Mouse (Mus musculus) C2C12 (cell line): ENCODE results near the gene Gm9821. TPM values are rescaled to one million over a fixed set of nuclear protein-coding genes. Genes with fewer than 3 reads are reported as not detected.

ENCODE experiments used
- H3K27me3 ChIP-seq: one replicate; pipeline ENCODE4 v1.6.1; 2011; ENCODE audit not compliant: control insufficient read depth, insufficient read depth, insufficient read length
- H3K36me3 ChIP-seq: one replicate; pipeline ENCODE4 v1.6.1; 2011; ENCODE audit not compliant: control insufficient read depth, insufficient read depth
- H3K4me3 ChIP-seq: one replicate; pipeline ENCODE4 v1.5.1; 2011; ENCODE audit warnings: mild to moderate bottlenecking, control low read depth; ENCODE audit not compliant: poor library complexity, insufficient read depth, severe bottlenecking
- H3K79me2 ChIP-seq: one replicate; pipeline ENCODE4 v1.6.1; 2011; ENCODE audit not compliant: control insufficient read depth, insufficient read depth
- H3K79me3 ChIP-seq: one replicate; pipeline ENCODE4 v1.6.1; 2011; ENCODE audit warnings: low read depth, control low read depth
- H3ac ChIP-seq: one replicate; pipeline ENCODE3; 2011; ENCODE audit warnings: low read depth; ENCODE audit not compliant: control insufficient read depth, insufficient read length
- CEBPB ChIP-seq: IDR thresholded peaks from one replicate; pipeline ENCODE4 v1.6.1; 2011; ENCODE audit warnings: low read depth, mild to moderate bottlenecking, control low read depth, moderate library complexity
- CTCF ChIP-seq: IDR thresholded peaks from one replicate; pipeline ENCODE4 v1.5.1; 2011; ENCODE audit not compliant: control insufficient read depth, insufficient read depth, insufficient read length
- FOSL1 ChIP-seq: IDR thresholded peaks from one replicate; pipeline ENCODE4 v1.8.0; 2011; ENCODE audit warnings: mild to moderate bottlenecking, low read length; ENCODE audit not compliant: poor library complexity, insufficient read depth, severe bottlenecking
- MAX ChIP-seq: IDR thresholded peaks from one replicate; pipeline ENCODE4 v1.6.1; 2011; ENCODE audit warnings: mild to moderate bottlenecking, control low read depth
- MYOD1 ChIP-seq: IDR thresholded peaks from one replicate; pipeline ENCODE4 v1.6.1; 2011; ENCODE audit warnings: low read depth; ENCODE audit not compliant: control insufficient read depth, insufficient read length
- MYOG ChIP-seq: IDR thresholded peaks from one replicate; pipeline ENCODE4 v1.6.1; 2011; ENCODE audit not compliant: control insufficient read depth, insufficient read length; ENCODE audit errors: extremely low read depth
- USF1 ChIP-seq: IDR thresholded peaks from one replicate; pipeline ENCODE4 v1.6.1; 2011; ENCODE audit warnings: low read depth, mild to moderate bottlenecking, control low read depth, moderate library complexity
- polyA plus RNA-seq: library from polyadenylated mRNA; unstranded; fragments of >200 nt; fragmentation: generic; extraction: Trizol; gene quantifications from one replicate; pipeline ENCODE4 v1.2.1, GENCODE M21; 2012; ENCODE audit warnings: missing spikeins

Gene Gm9821
- polyA plus RNA-seq, 1 experiment, result 0.43 TPM

GRCm38 (mm10) chr2:91961901-91962761, 16.6 kb downstream of the Gm9821 start:
- peaks cover 62% of the 10 kb centered on the region for H3K79me2 ChIP-seq
- no peaks in the 10 kb centered on the region for H3K27me3 ChIP-seq
- peak overlapping the region; percentile 46 for H3ac ChIP-seq
- H3K36me3 ChIP-seq, result peaks cover 3% of the 10 kb centered on the region
- TF ChIP-seq MAX (no peak), FOSL1 (no peak), MYOD1 (no peak), CEBPB (no peak), CTCF (no peak), MYOG (no peak), USF1 (no peak)
- peak overlapping the region; percentile 84 for H3K4me3 ChIP-seq
- peaks cover 27% of the 10 kb centered on the region for H3K79me3 ChIP-seq

- H3K79me3 ChIP-seq, result peaks cover 26% of the 10 kb centered on the region
- H3ac ChIP-seq, result peak overlapping the region; percentile 95
- H3K79me2 ChIP-seq, result peaks cover 54% of the 10 kb centered on the region
- TF ChIP-seq USF1, result no peak
- peak; percentile 7 for TF ChIP-seq MAX
- TF ChIP-seq CEBPB, result no peak
- TF ChIP-seq MYOD1, result peak; percentile 7
- no peak for TF ChIP-seq MYOG
- H3K27me3 ChIP-seq, result no peaks in the 10 kb centered on the region
- H3K36me3 ChIP-seq, result peaks cover 3% of the 10 kb centered on the region
- H3K4me3 ChIP-seq, result peak overlapping the region; percentile 84
Observed at GRCm38 (mm10) chr2:91962864-91963401, 17.4 kb downstream of the Gm9821 start.

GRCm38 (mm10) chr2:91963443-91963932, 18.0 kb downstream of the Gm9821 start:
- Histone ChIP-seq H3ac (peak overlapping the region; percentile 95), H3K4me3 (peak overlapping the region; percentile 84), H3K27me3 (no peaks in the 10 kb centered on the region), H3K79me2 (peaks cover 48% of the 10 kb centered on the region), H3K79me3 (peaks cover 23% of the 10 kb centered on the region), H3K36me3 (peaks cover 3% of the 10 kb centered on the region)
- TF ChIP-seq MAX (peak; percentile 87), MYOD1 (no peak), CTCF (peak; percentile 99)

- Histone ChIP-seq H3K27me3 (no peaks in the 10 kb centered on the region), H3ac (no peak overlapping the region), H3K79me3 (peaks cover 23% of the 10 kb centered on the region), H3K4me3 (no peak overlapping the region), H3K79me2 (peaks cover 36% of the 10 kb centered on the region), H3K36me3 (peaks cover 3% of the 10 kb centered on the region)
- no peak for TF ChIP-seq MAX
- no peak for TF ChIP-seq MYOG
- TF ChIP-seq CEBPB, result no peak
- TF ChIP-seq MYOD1, result no peak
- no peak for TF ChIP-seq USF1
- no peak for TF ChIP-seq FOSL1
- TF ChIP-seq CTCF, result no peak
Observed at GRCm38 (mm10) chr2:91964610-91965204, 19.2 kb downstream of the Gm9821 start.

- TF ChIP-seq MYOD1 (no peak), MYOG (no peak), CEBPB (no peak), USF1 (no peak), FOSL1 (no peak), CTCF (no peak), MAX (no peak)
- Histone ChIP-seq H3ac (no peak overlapping the region), H3K79me3 (peaks cover 22% of the 10 kb centered on the region), H3K79me2 (peaks cover 29% of the 10 kb centered on the region), H3K27me3 (no peaks in the 10 kb centered on the region), H3K36me3 (no peaks in the 10 kb centered on the region), H3K4me3 (no peak overlapping the region)
Observed at GRCm38 (mm10) chr2:91965417-91965816, 19.9 kb downstream of the Gm9821 start.
